Mouse (Mus musculus) forebrain, embryonic 13.5 days (tissue): ENCODE measurements around the gene Runx3. TPM values are rescaled to one million over a fixed set of nuclear protein-coding genes. Genes with fewer than 3 reads are reported as not detected.

Source experiments
- ATAC-seq: fragments of 200-750 bp; cut with Nextera tagmentation; 2 replicates; pipeline ENCODE4 v1.8.0; 2017
- H3K27ac ChIP-seq: fragments of 300-500 bp; sonication (generic); 2 replicates; pipeline ENCODE4 v1.5.1; 2015; ENCODE audit warnings: inconsistent platforms, mild to moderate bottlenecking, moderate library complexity
- H3K27me3 ChIP-seq: fragments of 300-500 bp; sonication (generic); 2 replicates; pipeline ENCODE4 v1.6.1; 2015; ENCODE audit warnings: mild to moderate bottlenecking, inconsistent platforms
- H3K36me3 ChIP-seq: fragments of 300-500 bp; sonication (generic); 2 replicates; pipeline ENCODE4 v1.6.1; 2015; ENCODE audit warnings: mild to moderate bottlenecking, inconsistent platforms; ENCODE audit not compliant: poor library complexity, severe bottlenecking
- H3K4me1 ChIP-seq: fragments of 300-500 bp; sonication (generic); 2 replicates; pipeline ENCODE4 v1.6.1; 2015; ENCODE audit warnings: inconsistent platforms
- H3K4me2 ChIP-seq: fragments of 300-500 bp; sonication (generic); 2 replicates; pipeline ENCODE4 v1.6.1; 2015; ENCODE audit warnings: inconsistent platforms, mild to moderate bottlenecking, moderate library complexity
- H3K4me3 ChIP-seq: fragments of 300-500 bp; sonication (generic); 2 replicates; pipeline ENCODE4 v1.5.1; 2015; ENCODE audit warnings: mild to moderate bottlenecking, inconsistent platforms
- H3K9ac ChIP-seq: fragments of 300-500 bp; sonication (generic); 2 replicates; pipeline ENCODE4 v1.6.1; 2015; ENCODE audit warnings: mild to moderate bottlenecking, inconsistent platforms
- H3K9me3 ChIP-seq: fragments of 300-500 bp; sonication (generic); replicated peaks from 2 replicates; pipeline ENCODE4 v1.6.1; 2016; ENCODE audit warnings: inconsistent platforms
- WGBS: fragments of 180-500 bp; shearing (Covaris S2); methylation state at CpG from one replicate; pipeline ENCODE4 v1.1.7; 2015; 5-methylcytosine and 5-hydroxymethylcytosine counted together
- polyA plus RNA-seq: library from polyadenylated mRNA; unstranded; fragments of >200 nt; fragmentation: Nextera tagmentation; extraction: Ambion mirVana; gene quantifications from 2 replicates; pipeline ENCODE4 v1.2.1, GENCODE M21; 2015

Gene Runx3
- polyA plus RNA-seq, 1 experiment from 2014 or later: not detected

- Histone ChIP-seq H3K36me3 (no peaks in the 10 kb centered on the region), H3K9ac (no peak overlapping the region), H3K4me1 (no peaks in the 10 kb centered on the region), H3K27ac (no peak overlapping the region), H3K4me3 (no peak overlapping the region), H3K9me3 (no peaks in the 10 kb centered on the region), H3K4me2 (no peak overlapping the region), H3K27me3 (peaks cover 3% of the 10 kb centered on the region; the same call in 1 of the 2 replicates)
- WGBS: 58% methylated on average over 3 of the region's 3 CpGs
- ATAC-seq: no peak
Measured at GRCm38 (mm10) chr4:135092871-135093270, 27.6 kb upstream of the Runx3 start.

- Histone ChIP-seq H3K4me1 (no peaks in the 10 kb centered on the region), H3K27me3 (no peaks in the 10 kb centered on the region), H3K4me2 (no peak overlapping the region), H3K9ac (no peak overlapping the region), H3K4me3 (no peak overlapping the region), H3K9me3 (no peaks in the 10 kb centered on the region), H3K36me3 (no peaks in the 10 kb centered on the region), H3K27ac (no peak overlapping the region)
- 83% methylated on average over 8 of the region's 8 CpGs for WGBS
- no peak for ATAC-seq
Measured at GRCm38 (mm10) chr4:135095693-135096092, 24.8 kb upstream of the Runx3 start.

GRCm38 (mm10) chr4:135097910-135098891 is 22.3 kb upstream of the Runx3 start:
- H3K4me2 ChIP-seq: no peak overlapping the region
- H3K4me3 ChIP-seq: no peak overlapping the region
- 91% methylated on average over 16 of the region's 17 CpGs for WGBS
- H3K36me3 ChIP-seq: no peaks in the 10 kb centered on the region
- no peak overlapping the region for H3K9ac ChIP-seq
- no peak for ATAC-seq
- no peaks in the 10 kb centered on the region for H3K9me3 ChIP-seq
- no peaks in the 10 kb centered on the region for H3K4me1 ChIP-seq
- 0 out of 2 replicates have a peak, but pooled peaks cover 6% of the 10 kb centered on the region for H3K27me3 ChIP-seq
- H3K27ac ChIP-seq: no peak overlapping the region

GRCm38 (mm10) chr4:135102019-135102740 is 18.3 kb upstream of the Runx3 start:
- H3K36me3 ChIP-seq: no peaks in the 10 kb centered on the region
- H3K4me3 ChIP-seq: no peak overlapping the region
- ATAC-seq: no peak
- H3K27ac ChIP-seq: no peak overlapping the region
- H3K27me3 ChIP-seq: 0 out of 2 replicates have a peak, but pooled peaks cover 10% of the 10 kb centered on the region
- H3K9ac ChIP-seq: no peak overlapping the region
- no peak overlapping the region for H3K4me2 ChIP-seq
- WGBS: 87% methylated on average over 13 of the region's 13 CpGs
- no peaks in the 10 kb centered on the region for H3K4me1 ChIP-seq
- H3K9me3 ChIP-seq: no peaks in the 10 kb centered on the region

- Histone ChIP-seq H3K27me3 (0 out of 2 replicates have a peak, but pooled peaks cover 10% of the 10 kb centered on the region), H3K9ac (no peak overlapping the region), H3K4me3 (no peak overlapping the region), H3K9me3 (no peaks in the 10 kb centered on the region), H3K4me1 (no peaks in the 10 kb centered on the region), H3K27ac (no peak overlapping the region), H3K4me2 (no peak overlapping the region), H3K36me3 (no peaks in the 10 kb centered on the region)
- WGBS: 77% methylated on average over 4 of the region's 4 CpGs
- ATAC-seq: no peak
Measured at GRCm38 (mm10) chr4:135102761-135103160, 17.7 kb upstream of the Runx3 start.

DNA sequence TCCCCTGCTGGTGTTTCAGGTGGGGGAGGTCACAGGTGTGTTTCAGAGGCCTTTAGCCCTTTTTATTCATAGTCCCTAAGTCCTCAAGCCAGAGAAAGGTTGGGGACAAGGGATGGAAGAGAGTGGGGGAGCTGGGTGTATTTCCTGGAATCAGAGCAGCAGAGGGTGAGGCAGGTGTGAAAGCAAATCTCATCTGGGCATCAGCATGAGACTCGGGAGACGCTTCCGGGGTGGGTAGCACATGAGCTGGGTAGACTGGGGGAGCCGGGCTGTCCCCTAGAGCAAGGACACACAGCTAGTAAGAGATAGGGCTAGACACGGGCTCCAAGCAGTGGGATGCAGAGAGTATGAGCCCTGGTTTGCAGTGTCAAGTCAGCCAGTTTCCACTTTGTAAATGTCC is 16.7 kb upstream of the Runx3 start:
- Histone ChIP-seq H3K27me3 (0 out of 2 replicates have a peak, but pooled peaks cover 10% of the 10 kb centered on the region), H3K27ac (no peak overlapping the region), H3K9me3 (no peaks in the 10 kb centered on the region), H3K4me2 (no peak overlapping the region), H3K4me3 (no peak overlapping the region), H3K36me3 (no peaks in the 10 kb centered on the region), H3K4me1 (no peaks in the 10 kb centered on the region), H3K9ac (no peak overlapping the region)
- no peak for ATAC-seq
- 66% methylated on average over 5 of the region's 5 CpGs for WGBS

- no peak overlapping the region for H3K4me3 ChIP-seq
- ATAC-seq: no peak
- WGBS: 76% methylated on average over 4 of the region's 4 CpGs
Measured at GRCm38 (mm10) chr4:135106968-135107367, 13.5 kb upstream of the Runx3 start.

GRCm38 (mm10) chr4:135108666-135109065 is 11.8 kb upstream of the Runx3 start:
- Histone ChIP-seq H3K9me3 (peaks cover 10% of the 10 kb centered on the region), H3K27me3 (0 out of 2 replicates have a peak, but pooled peaks cover 4% of the 10 kb centered on the region), H3K9ac (no peak overlapping the region), H3K27ac (no peak overlapping the region), H3K4me1 (no peaks in the 10 kb centered on the region), H3K36me3 (no peaks in the 10 kb centered on the region), H3K4me2 (no peak overlapping the region), H3K4me3 (no peak overlapping the region)
- no peak for ATAC-seq
- WGBS: 80% methylated on average over 3 of the region's 3 CpGs

More at GRCm38 (mm10) chr4:135106968-135107367, 13.5 kb upstream of the Runx3 start:
- no peaks in the 10 kb centered on the region for H3K36me3 ChIP-seq
- no peak overlapping the region for H3K27ac ChIP-seq
- 0 out of 2 replicates have a peak, but pooled peaks cover 10% of the 10 kb centered on the region for H3K27me3 ChIP-seq
- no peaks in the 10 kb centered on the region for H3K4me1 ChIP-seq
- no peak overlapping the region for H3K4me2 ChIP-seq
- H3K9me3 ChIP-seq: peaks cover 4% of the 10 kb centered on the region
- no peak overlapping the region for H3K9ac ChIP-seq

DNA sequence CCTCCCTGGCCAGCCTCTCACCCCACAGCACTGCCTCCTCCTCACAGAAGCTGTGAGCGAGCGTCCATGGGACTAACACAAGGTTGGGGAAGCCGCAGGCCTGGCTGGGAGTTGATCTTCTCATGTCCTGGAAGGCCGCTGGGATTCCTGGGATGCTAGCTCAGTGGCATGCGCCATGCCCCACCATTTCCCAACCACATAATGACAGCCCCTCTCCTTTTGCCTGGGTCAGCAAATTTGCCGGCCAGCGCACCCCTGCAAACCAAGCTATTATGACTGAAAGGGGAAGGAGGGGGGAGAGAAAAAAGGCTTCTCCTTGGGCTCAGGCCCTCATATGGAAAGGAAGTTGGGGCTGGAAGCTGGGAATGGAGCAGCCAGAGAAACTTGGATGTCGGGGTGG is 6.8 kb upstream of the Runx3 start:
- ATAC-seq: no peak
- H3K9ac ChIP-seq: no peak overlapping the region
- no peak overlapping the region for H3K27ac ChIP-seq
- H3K4me2 ChIP-seq: no peak overlapping the region
- 84% methylated on average over 7 of the region's 8 CpGs for WGBS
- no peaks in the 10 kb centered on the region for H3K27me3 ChIP-seq
- H3K4me1 ChIP-seq: no peaks in the 10 kb centered on the region
- peaks cover 10% of the 10 kb centered on the region for H3K9me3 ChIP-seq
- H3K36me3 ChIP-seq: no peaks in the 10 kb centered on the region
- H3K4me3 ChIP-seq: no peak overlapping the region

DNA sequence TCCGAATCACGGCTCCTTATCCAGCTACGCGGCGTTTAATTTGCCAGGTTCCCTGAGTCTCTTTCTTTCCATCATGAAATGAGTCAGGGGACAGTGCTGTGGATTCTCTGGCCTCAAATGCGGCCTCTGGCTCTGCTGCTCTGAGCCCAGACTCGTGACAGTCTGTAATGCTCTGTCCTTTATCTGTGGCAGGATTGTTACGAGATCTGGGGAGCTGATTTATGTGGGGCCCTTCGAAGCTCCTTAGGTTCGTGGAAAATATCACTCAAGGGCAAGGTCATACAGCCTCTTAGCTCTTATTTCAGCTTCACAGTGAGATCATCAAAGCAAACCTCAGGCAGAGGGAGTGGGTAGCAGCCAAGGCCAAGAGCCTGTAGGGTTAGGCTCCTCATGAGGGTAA is 6.2 kb upstream of the Runx3 start:
- H3K27ac ChIP-seq: no peak overlapping the region
- H3K9ac ChIP-seq: no peak overlapping the region
- no peak overlapping the region for H3K4me2 ChIP-seq
- H3K4me1 ChIP-seq: no peaks in the 10 kb centered on the region
- peaks cover 10% of the 10 kb centered on the region for H3K9me3 ChIP-seq
- 87% methylated on average over 10 of the region's 10 CpGs for WGBS
- no peaks in the 10 kb centered on the region for H3K36me3 ChIP-seq
- H3K27me3 ChIP-seq: no peaks in the 10 kb centered on the region
- no peak for ATAC-seq
- H3K4me3 ChIP-seq: no peak overlapping the region

- WGBS: 62% methylated on average over 14 of the region's 14 CpGs
- H3K4me3 ChIP-seq: no peak overlapping the region
- H3K4me2 ChIP-seq: no peak overlapping the region
- H3K4me1 ChIP-seq: no peaks in the 10 kb centered on the region
- no peaks in the 10 kb centered on the region for H3K36me3 ChIP-seq
- H3K27me3 ChIP-seq: no peaks in the 10 kb centered on the region
- H3K9me3 ChIP-seq: peaks cover 10% of the 10 kb centered on the region
- no peak for ATAC-seq
- no peak overlapping the region for H3K9ac ChIP-seq
- H3K27ac ChIP-seq: no peak overlapping the region
Measured at GRCm38 (mm10) chr4:135115426-135116170, 4.9 kb upstream of the Runx3 start.
